Mouse (Mus musculus): ENCODE results near the gene Cpeb4. TPM values are rescaled to one million over a fixed set of nuclear protein-coding genes. Genes with fewer than 3 reads are reported as not detected.

Gene Cpeb4
- polyA plus RNA-seq (2016; fragmentation: Nextera tagmentation; extraction: Ambion mirVana) = 16.0 and 18.6 TPM in 2 replicates

- peak within 1 kb of the TSS; percentile 80 for H3K4me3 ChIP-seq
- peaks cover 27% of the 10 kb centered on the region for H3K4me1 ChIP-seq
- ATAC-seq (ENCODE audit: low FRiP score) = no peak
- H3K27me3 ChIP-seq = no peaks in the 10 kb centered on the region
- 76% methylated on average over 4 of the region's 4 CpGs for WGBS
- peak within 1 kb of the TSS; percentile 82 for H3K9ac ChIP-seq
- H3K9me3 ChIP-seq (replicated peaks) = no peaks in the 10 kb centered on the region
- H3K36me3 ChIP-seq = no peaks in the 10 kb centered on the region
- H3K4me2 ChIP-seq (replicated peaks) = peak within 1 kb of the TSS; percentile 82
- peak within 1 kb of the TSS; percentile 94 for H3K27ac ChIP-seq
These were observed at the start of gene Cpeb4 for GRCm38 (mm10) chr11:31871911-31872310. Gene Cpeb4, plus strand, starts transcription at chr11:31872211.

- no peak overlapping the region for H3K4me2 ChIP-seq (replicated peaks)
- H3K4me1 ChIP-seq = peaks cover 13% of the 10 kb centered on the region
- 0 out of 2 replicates have a peak overlapping the region, but pooled peaks have one; percentile 35 for H3K27ac ChIP-seq
- no peak for ATAC-seq (ENCODE audit: low FRiP score)
- no peak overlapping the region for H3K9ac ChIP-seq
- H3K36me3 ChIP-seq = no peaks in the 10 kb centered on the region
- no peaks in the 10 kb centered on the region for H3K27me3 ChIP-seq
- 87% methylated on average over 9 of the region's 9 CpGs for WGBS
- H3K9me3 ChIP-seq (replicated peaks) = no peaks in the 10 kb centered on the region
- H3K4me3 ChIP-seq = no peak overlapping the region
These were observed 49.5 kb upstream of the Cpeb4 start for GRCm38 (mm10) chr11:31822556-31822955.

DNA sequence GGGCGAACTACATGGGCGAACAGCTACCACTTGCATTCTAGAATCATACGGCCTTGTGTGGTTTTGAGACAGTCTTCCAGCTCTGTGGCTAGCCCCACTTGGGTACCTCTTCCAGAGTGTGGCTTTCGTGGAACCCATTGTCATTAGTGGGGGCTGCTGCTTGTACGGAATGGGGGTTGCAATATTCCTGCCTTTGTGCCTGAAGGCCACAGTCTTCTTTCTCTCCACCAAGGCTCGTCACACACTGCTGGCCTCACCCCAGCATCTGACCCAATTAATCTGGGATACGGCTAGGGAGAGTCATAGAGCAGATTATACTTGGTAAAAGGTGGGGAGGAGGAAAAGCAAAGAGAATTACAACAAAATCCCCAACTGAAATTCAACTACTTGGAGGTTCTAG lies 48.5 kb upstream of the Cpeb4 start:
- H3K27ac ChIP-seq = no peak overlapping the region
- no peak for ATAC-seq (ENCODE audit: low FRiP score)
- H3K4me2 ChIP-seq (replicated peaks) = no peak overlapping the region
- no peaks in the 10 kb centered on the region for H3K9me3 ChIP-seq (replicated peaks)
- no peak overlapping the region for H3K9ac ChIP-seq
- H3K27me3 ChIP-seq = no peaks in the 10 kb centered on the region
- H3K4me1 ChIP-seq = peaks cover 19% of the 10 kb centered on the region
- 85% methylated on average over 7 of the region's 7 CpGs for WGBS
- no peaks in the 10 kb centered on the region for H3K36me3 ChIP-seq
- H3K4me3 ChIP-seq = no peak overlapping the region

GRCm38 (mm10) chr11:31824504-31825166 lies 47.4 kb upstream of the Cpeb4 start:
- no peaks in the 10 kb centered on the region for H3K27me3 ChIP-seq
- no peak overlapping the region for H3K4me2 ChIP-seq (replicated peaks)
- 80% methylated on average over 14 of the region's 14 CpGs for WGBS
- no peaks in the 10 kb centered on the region for H3K9me3 ChIP-seq (replicated peaks)
- ATAC-seq (ENCODE audit: low FRiP score) = no peak
- no peak overlapping the region for H3K4me3 ChIP-seq
- H3K9ac ChIP-seq = no peak overlapping the region
- peaks cover 19% of the 10 kb centered on the region for H3K4me1 ChIP-seq
- no peaks in the 10 kb centered on the region for H3K36me3 ChIP-seq
- no peak overlapping the region for H3K27ac ChIP-seq

- 68% methylated on average over 4 of the region's 4 CpGs for WGBS
- no peak for ATAC-seq (ENCODE audit: low FRiP score)
- Histone ChIP-seq H3K4me3 (no peak overlapping the region), H3K4me1 (peaks cover 17% of the 10 kb centered on the region), H3K36me3 (no peaks in the 10 kb centered on the region), H3K9ac (no peak overlapping the region), H3K4me2 (replicated peaks) (no peak overlapping the region), H3K27me3 (no peaks in the 10 kb centered on the region), H3K27ac (no peak overlapping the region), H3K9me3 (replicated peaks) (no peaks in the 10 kb centered on the region)
These were observed 43.8 kb upstream of the Cpeb4 start for GRCm38 (mm10) chr11:31828011-31828770.

DNA sequence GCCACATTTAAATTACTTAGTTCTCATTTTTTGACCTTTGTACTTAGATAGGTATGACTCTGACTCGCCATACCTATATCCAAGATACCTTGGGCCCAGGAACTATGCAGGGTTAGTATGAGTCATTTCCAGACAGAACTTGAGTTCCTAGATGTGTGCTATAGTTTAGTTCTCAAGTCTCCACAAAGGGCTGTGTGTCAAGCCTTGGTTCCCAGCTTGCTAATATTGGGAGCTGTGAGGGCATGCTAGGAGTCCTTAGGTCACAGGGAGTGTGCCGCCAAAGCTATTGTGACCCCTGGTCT lies 43.3 kb upstream of the Cpeb4 start:
- H3K27ac ChIP-seq = no peak overlapping the region
- no peak for ATAC-seq (ENCODE audit: low FRiP score)
- 86% methylated on average over 2 of the region's 2 CpGs for WGBS
- no peak overlapping the region for H3K4me2 ChIP-seq (replicated peaks)
- no peak overlapping the region for H3K4me3 ChIP-seq
- no peak overlapping the region for H3K9ac ChIP-seq
- no peaks in the 10 kb centered on the region for H3K9me3 ChIP-seq (replicated peaks)
- H3K36me3 ChIP-seq = no peaks in the 10 kb centered on the region
- no peaks in the 10 kb centered on the region for H3K27me3 ChIP-seq
- peaks cover 17% of the 10 kb centered on the region for H3K4me1 ChIP-seq

- H3K27ac ChIP-seq = 0 out of 2 replicates have a peak overlapping the region, but pooled peaks have one; percentile 24
- WGBS = 58% methylated on average over 10 of the region's 10 CpGs
- 0 out of 2 replicates have a peak, but pooled peaks have one; percentile 15 for ATAC-seq (ENCODE audit: low FRiP score)
- no peak overlapping the region for H3K4me2 ChIP-seq (replicated peaks)
- no peak overlapping the region for H3K4me3 ChIP-seq
- H3K9ac ChIP-seq = no peak overlapping the region
- H3K4me1 ChIP-seq = peaks cover 17% of the 10 kb centered on the region
- no peaks in the 10 kb centered on the region for H3K27me3 ChIP-seq
- no peaks in the 10 kb centered on the region for H3K9me3 ChIP-seq (replicated peaks)
- H3K36me3 ChIP-seq = no peaks in the 10 kb centered on the region
These were observed 41.5 kb upstream of the Cpeb4 start for GRCm38 (mm10) chr11:31830213-31831151.

DNA sequence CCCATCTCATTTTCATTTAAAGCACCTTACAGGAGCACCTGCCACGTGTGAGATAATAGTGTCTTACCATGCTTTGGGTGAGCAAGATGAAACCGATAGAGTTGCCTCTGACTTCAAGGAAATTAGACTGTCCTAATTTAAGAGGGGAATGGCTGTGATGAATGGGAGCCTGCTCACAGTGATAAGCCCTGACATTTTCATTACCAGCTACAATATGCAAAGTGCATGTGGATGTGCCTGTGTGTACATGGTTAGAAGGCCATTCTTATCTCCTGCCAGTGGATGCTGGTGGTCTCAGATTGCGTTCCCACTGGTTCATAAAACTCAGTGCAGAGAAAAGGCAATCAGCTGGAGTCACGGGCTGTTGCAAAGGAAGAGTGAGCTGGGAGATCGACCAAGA lies 40.6 kb upstream of the Cpeb4 start:
- H3K27me3 ChIP-seq = no peaks in the 10 kb centered on the region
- H3K36me3 ChIP-seq = no peaks in the 10 kb centered on the region
- no peak overlapping the region for H3K4me3 ChIP-seq
- ATAC-seq (ENCODE audit: low FRiP score) = no peak
- no peak overlapping the region for H3K27ac ChIP-seq
- H3K4me2 ChIP-seq (replicated peaks) = no peak overlapping the region
- WGBS = 75% methylated on average over 5 of the region's 5 CpGs
- peaks cover 17% of the 10 kb centered on the region for H3K4me1 ChIP-seq
- H3K9me3 ChIP-seq (replicated peaks) = no peaks in the 10 kb centered on the region
- no peak overlapping the region for H3K9ac ChIP-seq

- WGBS = 92% methylated on average over 5 of the region's 5 CpGs
- no peak overlapping the region for H3K27ac ChIP-seq
- ATAC-seq (ENCODE audit: low FRiP score) = no peak
These were observed 40.0 kb upstream of the Cpeb4 start for GRCm38 (mm10) chr11:31831983-31832382.

DNA sequence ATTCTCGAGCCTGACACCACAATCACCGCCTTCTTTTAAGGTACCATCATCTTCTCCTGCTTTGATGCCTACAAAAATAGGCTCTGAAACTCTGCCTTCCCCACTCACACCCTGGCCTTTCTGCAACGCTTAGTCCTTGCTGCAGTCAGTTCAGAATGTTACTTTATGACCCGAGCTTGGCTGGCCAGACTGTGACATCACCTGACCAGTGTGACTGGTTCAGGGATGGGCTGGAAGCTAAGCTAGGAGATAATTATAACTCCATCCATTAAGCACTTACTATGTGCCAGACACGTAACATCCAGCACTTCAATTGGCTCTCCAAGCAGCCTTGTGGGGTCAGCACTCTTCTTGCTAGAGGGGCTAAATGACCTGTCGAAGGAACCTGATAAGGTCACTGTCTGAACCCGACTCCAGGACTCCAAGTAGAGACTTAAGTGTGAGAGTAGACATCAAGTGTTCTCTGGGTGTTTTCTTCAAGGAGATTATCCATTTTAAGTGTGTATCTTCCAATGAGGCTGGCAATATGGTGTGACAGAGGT lies 39.5 kb upstream of the Cpeb4 start:
- no peak for ATAC-seq (ENCODE audit: low FRiP score)
- no peak overlapping the region for H3K4me2 ChIP-seq (replicated peaks)
- no peaks in the 10 kb centered on the region for H3K27me3 ChIP-seq
- H3K36me3 ChIP-seq = no peaks in the 10 kb centered on the region
- H3K4me1 ChIP-seq = peaks cover 17% of the 10 kb centered on the region
- H3K4me3 ChIP-seq = no peak overlapping the region
- WGBS = 89% methylated on average over 7 of the region's 7 CpGs
- H3K9me3 ChIP-seq (replicated peaks) = no peaks in the 10 kb centered on the region
- H3K9ac ChIP-seq = no peak overlapping the region
- no peak overlapping the region for H3K27ac ChIP-seq

More at GRCm38 (mm10) chr11:31831983-31832382, 40.0 kb upstream of the Cpeb4 start:
- H3K27me3 ChIP-seq = no peaks in the 10 kb centered on the region
- H3K4me2 ChIP-seq (replicated peaks) = no peak overlapping the region
- no peak overlapping the region for H3K4me3 ChIP-seq
- H3K36me3 ChIP-seq = no peaks in the 10 kb centered on the region
- H3K9me3 ChIP-seq (replicated peaks) = no peaks in the 10 kb centered on the region
- peaks cover 17% of the 10 kb centered on the region for H3K4me1 ChIP-seq
- no peak overlapping the region for H3K9ac ChIP-seq

DNA sequence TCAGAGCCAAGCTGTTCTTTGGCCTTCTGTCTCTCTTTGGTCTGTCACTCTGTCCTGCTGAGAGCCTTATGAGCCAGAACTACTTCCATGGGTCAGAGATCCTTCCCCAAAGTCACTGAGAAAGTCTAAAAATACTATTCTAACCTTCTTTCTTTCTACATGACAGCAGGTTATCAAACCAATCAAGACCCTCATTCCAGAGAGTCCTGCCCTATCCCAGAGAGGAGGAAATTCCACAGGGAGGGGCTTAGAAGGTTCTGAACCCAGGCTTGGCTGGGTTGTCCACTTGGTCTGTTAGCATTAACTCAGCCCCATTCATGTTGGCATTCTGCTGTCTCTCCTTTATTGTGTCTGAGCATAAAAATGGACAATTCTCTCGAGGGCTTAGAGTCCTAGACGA lies 38.5 kb upstream of the Cpeb4 start:
- no peak overlapping the region for H3K4me2 ChIP-seq (replicated peaks)
- no peak overlapping the region for H3K4me3 ChIP-seq
- H3K36me3 ChIP-seq = no peaks in the 10 kb centered on the region
- ATAC-seq (ENCODE audit: low FRiP score) = no peak
- H3K4me1 ChIP-seq = peaks cover 15% of the 10 kb centered on the region
- H3K9ac ChIP-seq = no peak overlapping the region
- H3K27me3 ChIP-seq = no peaks in the 10 kb centered on the region
- H3K9me3 ChIP-seq (replicated peaks) = no peaks in the 10 kb centered on the region
- H3K27ac ChIP-seq = no peak overlapping the region
- 31% methylated on average over 2 of the region's 2 CpGs for WGBS

DNA sequence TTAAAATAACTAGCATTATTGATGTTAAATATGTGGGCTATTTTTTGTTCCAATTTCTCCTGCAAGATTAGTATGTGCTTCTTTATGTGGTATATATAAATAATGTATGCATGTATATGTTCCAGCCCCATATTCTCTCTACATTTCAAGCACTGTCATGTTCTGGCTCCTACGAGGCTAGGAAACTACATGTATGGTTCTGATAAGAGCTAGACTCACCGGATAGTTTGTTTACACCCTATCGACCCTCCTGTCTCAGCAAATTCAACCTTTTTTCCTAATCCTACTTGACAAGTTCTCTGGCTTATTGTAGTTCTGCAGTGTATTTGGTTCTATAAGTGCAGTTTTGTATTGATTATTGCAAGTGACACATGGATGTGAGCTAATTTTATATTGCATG lies 36.7 kb upstream of the Cpeb4 start:
- Histone ChIP-seq H3K4me2 (replicated peaks) (no peak overlapping the region), H3K9ac (no peak overlapping the region), H3K4me3 (no peak overlapping the region), H3K9me3 (replicated peaks) (no peaks in the 10 kb centered on the region), H3K27ac (no peak overlapping the region), H3K36me3 (no peaks in the 10 kb centered on the region), H3K4me1 (peaks cover 22% of the 10 kb centered on the region), H3K27me3 (no peaks in the 10 kb centered on the region)
- ATAC-seq (ENCODE audit: low FRiP score) = no peak
- 83% methylated on average over 3 of the region's 3 CpGs for WGBS

Data from hindbrain, embryonic 12.5 days (tissue).